Mouse (Mus musculus) CH12.LX (cell line): Measurements from ENCODE around the gene Gm7247. TPM values are rescaled to one million over a fixed set of nuclear protein-coding genes. Genes with fewer than 3 reads are reported as not detected.
A peak's percentile ranks its signal among the peaks of the same experiment; 100 is the strongest.
"Not testable (repeated sequence)": the region's sequence is repeated elsewhere in the genome, so short reads cannot be mapped to it uniquely, and the experiment has no call there.

Source experiments
- DNase-seq: peaks from one replicate; pipeline ENCODE4 v3.0.0-alpha.2; 2013; ENCODE audit errors: extremely low read depth
- H3K27ac ChIP-seq: 2 replicates; pipeline ENCODE4 v1.5.1; 2012; ENCODE audit warnings: low read depth, mild to moderate bottlenecking, control low read depth, moderate library complexity; ENCODE audit not compliant: insufficient read depth
- H3K27me3 ChIP-seq: replicated peaks from 2 replicates; pipeline ENCODE3; 2012; ENCODE audit warnings: inconsistent platforms
- H3K36me3 ChIP-seq, 2 experiments: replicated peaks in 1 of 2; 2 replicates each; pipeline versions ENCODE3 to v1.6.1; 2012; ENCODE audit warnings: inconsistent platforms in 1 of 2, low read length in 1 of 2, mild to moderate bottlenecking in 1 of 2, mixed read lengths in 1 of 2, moderate library complexity in 1 of 2; ENCODE audit not compliant: control insufficient read depth in 1 of 2, insufficient read depth in 1 of 2
- H3K4me1 ChIP-seq, 2 experiments: 2 replicates each; pipeline ENCODE4 v1.6.1; 2012; ENCODE audit warnings: inconsistent platforms in 1 of 2, moderate library complexity in 1 of 2; ENCODE audit not compliant: insufficient read depth in 2 of 2, control insufficient read depth in 1 of 2
- H3K4me2 ChIP-seq: 2 replicates; pipeline ENCODE4 v1.6.1; 2012; ENCODE audit warnings: low read depth, mild to moderate bottlenecking, control low read depth; ENCODE audit not compliant: poor library complexity, insufficient read depth, severe bottlenecking
- H3K4me3 ChIP-seq, 3 experiments: fragments of 150-350 bp in 1 of 3; sonication (generic) in 1 of 3; replicated peaks in 1 of 3; 2 replicates each; pipeline versions ENCODE3 to v1.5.1; 2011 to 2012; ENCODE audit warnings: low read depth in 2 of 3, low read length in 2 of 3, mild to moderate bottlenecking in 2 of 3, moderate library complexity in 2 of 3, control low read depth in 1 of 3, improper control_type of control experiment in 1 of 3, inconsistent platforms in 1 of 3, mixed read lengths in 1 of 3; ENCODE audit not compliant: poor library complexity in 1 of 3
- H3K79me2 ChIP-seq: replicated peaks from 2 replicates; pipeline ENCODE4 v1.6.1; 2012; ENCODE audit warnings: mild to moderate bottlenecking, moderate library complexity; ENCODE audit not compliant: control insufficient read depth, poor library complexity, insufficient read depth, severe bottlenecking; ENCODE audit errors: extremely low read depth
- H3K9ac ChIP-seq: 2 replicates; pipeline ENCODE4 v1.6.1; 2012; ENCODE audit warnings: low read depth, mild to moderate bottlenecking, control low read depth, moderate library complexity; ENCODE audit not compliant: insufficient read depth
- H3K9me3 ChIP-seq: replicated peaks from 2 replicates; pipeline ENCODE3; 2012; ENCODE audit warnings: low read length, inconsistent platforms, mixed read lengths
- BHLHE40 ChIP-seq: IDR thresholded peaks from 2 replicates; pipeline ENCODE4 v1.6.1; 2011; ENCODE audit warnings: mild to moderate bottlenecking, low read depth, low read length, improper control_type of control experiment
- CTCF ChIP-seq, 2 experiments: IDR thresholded peaks in 1 of 2; conservative IDR thresholded peaks in 1 of 2; 2 replicates each; pipeline ENCODE4 v1.5.1; 2011 to 2012; ENCODE audit warnings: low read depth in 2 of 2, low read length in 2 of 2, improper control_type of control experiment in 1 of 2, inconsistent platforms in 1 of 2, mild to moderate bottlenecking in 1 of 2, moderate library complexity in 1 of 2
- EP300 ChIP-seq: IDR thresholded peaks from 2 replicates; pipeline ENCODE4 v1.6.1; 2011; ENCODE audit warnings: low read length, improper control_type of control experiment
- ETS1 ChIP-seq: conservative IDR thresholded peaks from 2 replicates; pipeline ENCODE4 v1.6.1; 2012; ENCODE audit warnings: low read depth, mild to moderate bottlenecking, inconsistent platforms, low read length, improper control_type of control experiment, moderate library complexity
- GABPA ChIP-seq: IDR thresholded peaks from 2 replicates; pipeline ENCODE4 v1.6.1; 2012; ENCODE audit warnings: low read depth, low read length, improper control_type of control experiment, inconsistent platforms; ENCODE audit not compliant: insufficient replicate concordance
- IRF4 ChIP-seq: IDR thresholded peaks from 2 replicates; pipeline ENCODE4 v1.6.1; 2014; ENCODE audit warnings: low read depth, mild to moderate bottlenecking, inconsistent platforms, low read length, improper control_type of control experiment
- JUN ChIP-seq: IDR thresholded peaks from 2 replicates; pipeline ENCODE4 v1.6.1; 2011; ENCODE audit warnings: low read depth, mild to moderate bottlenecking, low read length, improper control_type of control experiment, moderate library complexity; ENCODE audit not compliant: insufficient read depth
- JUND ChIP-seq: conservative IDR thresholded peaks from 2 replicates; pipeline ENCODE4 v1.6.1; 2011; ENCODE audit warnings: low read depth, low read length, improper control_type of control experiment
- MAX ChIP-seq: IDR thresholded peaks from 2 replicates; pipeline ENCODE4 v1.6.1; 2011; ENCODE audit warnings: low read length, improper control_type of control experiment
- MAZ ChIP-seq: IDR thresholded peaks from 2 replicates; pipeline ENCODE4 v1.6.1; 2012; ENCODE audit warnings: low read depth, mild to moderate bottlenecking, inconsistent platforms, low read length, improper control_type of control experiment, moderate library complexity
- MEF2A ChIP-seq: IDR thresholded peaks from 2 replicates; pipeline ENCODE4 v1.6.1; 2014; ENCODE audit warnings: low read depth, mild to moderate bottlenecking, inconsistent platforms, low read length, improper control_type of control experiment, borderline replicate concordance
- MXI1 ChIP-seq: IDR thresholded peaks from 2 replicates; pipeline ENCODE4 v1.6.1; 2011; ENCODE audit warnings: mild to moderate bottlenecking, low read depth, low read length, improper control_type of control experiment
- MYC ChIP-seq: IDR thresholded peaks from 2 replicates; pipeline ENCODE4 v1.6.1; 2011; ENCODE audit warnings: low read depth, mild to moderate bottlenecking, improper control_type of control experiment, low read length
- NELFE ChIP-seq: IDR thresholded peaks from 2 replicates; pipeline ENCODE4 v1.6.1; 2011; ENCODE audit warnings: low read depth, low read length, improper control_type of control experiment
- POLR2A ChIP-seq: IDR thresholded peaks from 2 replicates; pipeline ENCODE4 v1.6.1; 2011; ENCODE audit warnings: low read depth, mild to moderate bottlenecking, improper control_type of control experiment, low read length
- POLR2AphosphoS2 ChIP-seq: IDR thresholded peaks from 2 replicates; pipeline ENCODE4 v1.6.1; 2011; ENCODE audit warnings: low read depth, low read length, improper control_type of control experiment
- RCOR1 ChIP-seq: conservative IDR thresholded peaks from 2 replicates; pipeline ENCODE4 v1.6.1; 2012; ENCODE audit warnings: low read depth, mild to moderate bottlenecking, inconsistent platforms, low read length, improper control_type of control experiment
- SIN3A ChIP-seq: IDR thresholded peaks from 2 replicates; pipeline ENCODE4 v1.6.1; 2012; ENCODE audit warnings: low read length, improper control_type of control experiment, inconsistent platforms
- SMC3 ChIP-seq: IDR thresholded peaks from 2 replicates; pipeline ENCODE4 v1.6.1; 2011; ENCODE audit warnings: low read depth, low read length, improper control_type of control experiment
- TBP ChIP-seq: conservative IDR thresholded peaks from 2 replicates; pipeline ENCODE4 v1.6.1; 2011; ENCODE audit warnings: low read depth, low read length, improper control_type of control experiment
- TCF12 ChIP-seq: IDR thresholded peaks from 2 replicates; pipeline ENCODE4 v1.6.1; 2014; ENCODE audit warnings: low read depth, mild to moderate bottlenecking, inconsistent platforms, low read length, improper control_type of control experiment
- ZNF384 ChIP-seq: IDR thresholded peaks from 2 replicates; pipeline ENCODE4 v1.6.1; 2012; ENCODE audit warnings: low read depth, low read length, improper control_type of control experiment, inconsistent platforms
- dilution Hi-C: fragments of 300-500 bp; cut with MboI; formaldehyde crosslinking; loops from 2 replicates; pipeline ENCODE4 v1.14.3; 2020; ENCODE audit warnings: low sequenced_read_pairs; ENCODE audit not compliant: extremely low pct_unique_long_range_greater_than_20kb, extremely low pct_ligation_motif_present
- in situ Hi-C: fragments of 300-500 bp; cut with MboI; formaldehyde crosslinking; loops from 3 replicates; pipeline ENCODE4 v1.14.3; 2019; ENCODE audit warnings: low sequenced_read_pairs, low pct_ligation_motif_present, low pct_unique_long_range_greater_than_20kb, mixed read lengths
- polyA plus RNA-seq: library from polyadenylated mRNA; unstranded; fragments of >175 nt; gene quantifications from 2 replicates; pipeline ENCODE4 v1.2.1, GENCODE M21; 2012; ENCODE audit warnings: low read depth; ENCODE audit not compliant: insufficient read length
- total RNA-seq, 2 experiments: library from RNA; depleted of rRNA; stranded (reverse); fragments of 300-350 nt in 1 of 2; fragments of >200 nt in 1 of 2; gene quantifications; 2 replicates each; pipeline ENCODE4 v1.2.3; 2012 to 2014

The Gm7247 gene
- total and polyA plus RNA-seq, 3 experiments, result not detected

DNA sequence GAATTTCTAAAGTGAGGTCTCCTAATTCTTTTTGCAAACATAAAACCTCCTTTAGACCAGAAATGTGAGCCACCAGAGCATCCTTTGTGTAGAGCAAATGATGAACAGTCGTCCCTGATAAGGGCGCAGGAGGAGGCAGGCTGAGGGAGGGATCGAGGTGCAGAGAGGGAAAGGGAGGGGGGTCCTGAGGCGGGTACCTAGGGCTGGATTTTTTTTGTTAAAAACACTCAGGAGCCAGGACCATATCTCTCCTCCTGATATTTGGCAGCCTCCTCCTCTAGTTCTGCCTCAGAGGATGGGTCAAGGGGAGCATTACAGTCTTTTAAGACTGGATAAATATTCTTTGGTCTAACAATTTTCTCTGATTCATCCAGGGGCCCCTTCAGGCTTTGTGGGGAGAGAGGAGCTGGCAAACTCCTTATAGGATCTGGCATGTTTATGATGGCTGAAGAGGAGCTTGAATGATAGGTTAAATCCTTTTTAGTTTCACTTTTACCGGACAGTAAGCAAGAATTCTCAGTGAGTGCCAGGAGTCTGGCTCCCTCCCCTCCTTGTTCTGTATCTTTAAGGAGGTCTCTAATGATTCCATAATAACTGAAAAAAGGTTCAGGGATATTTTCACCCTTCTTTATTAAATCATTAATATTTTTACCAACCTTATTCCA is 120.6 kb downstream of the Gm7247 start:
- peak overlapping the region; percentile 92 for H3K9ac ChIP-seq
- peak; percentile 37 for DNase-seq
- peaks cover 0 to 2% of the 10 kb centered on the region in 2 experiments; a peak in 2 of 4 replicates for H3K4me1 ChIP-seq
- in situ Hi-C loops, result no loop called here
- H3K27me3 ChIP-seq, result no peaks in the 10 kb centered on the region
- H3K27ac ChIP-seq, result peak overlapping the region; percentile 61; the same call in 1 of the 2 replicates
- H3K79me2 ChIP-seq, result peaks cover 26% of the 10 kb centered on the region; the same call in 1 of the 2 replicates
- H3K9me3 ChIP-seq, result no peaks in the 10 kb centered on the region
- H3K36me3 ChIP-seq, result peaks cover 0 to 3% of the 10 kb centered on the region in 2 experiments
- dilution Hi-C loops, result no loop called here
- H3K4me3 ChIP-seq, result peak overlapping the region; percentile 63 to 93 (median 90)
- peak overlapping the region; percentile 60; the same call in 1 of the 2 replicates for H3K4me2 ChIP-seq
- no peak for TF ChIP-seq RCOR1
- TF ChIP-seq TCF12, result 0 out of 2 replicates have a peak, but pooled peaks have one; percentile 3
- TF ChIP-seq MXI1, result no peak
- TF ChIP-seq, all 38 proteins: peak for 1

GRCm38 (mm10) chr14:51482971-51483381 is 121.4 kb downstream of the Gm7247 start:
- DNase-seq, result peak; percentile 91
- in situ Hi-C loops, result not testable (repeated sequence)
- H3K4me3 ChIP-seq, result peak overlapping the region; percentile 51 to 90 (median 63)

More at GRCm38 (mm10) chr14:51482971-51483381, 121.4 kb downstream of the Gm7247 start:
- H3K27me3 ChIP-seq, H3K9me3 ChIP-seq, H3K36me3 ChIP-seq, H3K4me2 ChIP-seq, dilution Hi-C loops, H3K4me1 ChIP-seq: not testable (repeated sequence)
- peak overlapping the region; percentile 92 for H3K9ac ChIP-seq
- TF ChIP-seq JUND (peak; percentile 63), JUN (peak; percentile 50; the same call in 1 of the 2 replicates), IRF4 (peak; percentile 88), GABPA (peak; percentile 43; the same call in 1 of the 2 replicates), MXI1 (peak; percentile 88; the same call in 1 of the 2 replicates), SMC3 (0 out of 2 replicates have a peak, but pooled peaks have one; percentile 19), POLR2AphosphoS2 (peak; percentile 44; the same call in 1 of the 2 replicates), MYC (peak; percentile 57; the same call in 1 of the 2 replicates), MAZ (0 out of 2 replicates have a peak, but pooled peaks have one; percentile 60), BHLHE40 (peak; percentile 65), MAX (peak; percentile 72), NELFE (peak; percentile 69; the same call in 1 of the 2 replicates), ETS1 (peak; percentile 75), ZNF384 (0 out of 2 replicates have a peak, but pooled peaks have one; percentile 38), EP300 (peak; percentile 71), TBP (peak; percentile 71; the same call in 1 of the 2 replicates), MEF2A (peak; percentile 52; the same call in 1 of the 2 replicates), TCF12 (peak; percentile 71), SIN3A (0 out of 2 replicates have a peak, but pooled peaks have one; percentile 72), CTCF (conservative IDR thresholded peaks at IDR 0.05 in 1 of 2, IDR thresholded peaks at IDR 0.05 in 1 of 2; ENCODE audit: low read depth in 2 of 2, low read length in 2 of 2) (peak in 1 of 2 experiments; percentile 51; a peak in 2 of 4 replicates), POLR2A (peak; percentile 74)
- peaks cover 25% of the 10 kb centered on the region; the same call in 1 of the 2 replicates for H3K79me2 ChIP-seq
- H3K27ac ChIP-seq, result peak overlapping the region; percentile 90
